Mouse (Mus musculus): ENCODE measurements around the gene Plch2. TPM values are rescaled to one million over a fixed set of nuclear protein-coding genes. Genes with fewer than 3 reads are reported as not detected.

Plch2 gene
- polyA plus RNA-seq, 1 experiment from 2014 or later: 1.8 TPM

DNA sequence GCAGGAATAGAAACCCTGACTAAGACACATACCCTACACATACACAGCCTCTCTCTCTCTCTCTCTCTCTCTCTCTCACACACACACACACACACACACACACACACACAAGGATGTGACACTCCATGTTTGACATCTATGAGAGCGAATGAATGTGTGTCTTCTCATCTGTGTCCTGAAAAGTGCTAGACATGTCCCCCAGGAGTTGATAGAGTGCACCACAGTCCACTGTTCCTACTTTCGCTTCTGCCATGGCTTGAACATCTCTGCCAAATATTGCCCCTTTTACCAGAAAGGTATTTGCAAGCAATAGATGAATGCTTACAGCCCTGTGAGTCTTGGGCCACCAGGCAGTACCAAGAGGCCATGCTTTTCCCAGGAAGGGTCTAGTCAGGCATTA, 116.4 kb downstream of the Plch2 start:
- 94% methylated on average over 2 of the region's 2 CpGs for WGBS
- Histone ChIP-seq H3K36me3 (no peaks in the 10 kb centered on the region), H3K27me3 (ENCODE audit: low read depth, poor library complexity, severe bottlenecking) (no peaks in the 10 kb centered on the region), H3K27ac (no peak overlapping the region), H3K9me3 (replicated peaks) (no peaks in the 10 kb centered on the region), H3K4me3 (no peak overlapping the region), H3K4me1 (peaks cover 2% of the 10 kb centered on the region; the same call in 1 of the 2 replicates)
- no peak for DNase-seq (ENCODE audit: low spot score)

DNA sequence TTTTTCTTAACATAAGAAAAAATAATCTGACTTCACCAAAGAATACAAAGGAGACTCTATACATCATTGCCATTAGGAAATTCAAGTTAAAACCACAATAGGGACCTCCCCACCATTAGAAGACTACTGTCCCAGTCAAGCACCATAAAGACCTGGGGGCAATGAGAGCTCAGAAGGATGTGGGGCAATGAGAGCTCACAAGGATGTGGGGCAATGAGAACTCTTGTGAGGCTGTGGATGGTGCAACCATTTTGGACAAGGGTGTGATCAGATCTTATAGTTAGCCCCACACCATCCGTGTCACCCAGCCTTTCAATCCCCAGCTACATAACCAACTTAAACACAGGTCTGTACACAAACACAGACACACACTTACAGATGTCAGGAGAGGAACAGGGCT, 118.8 kb downstream of the Plch2 start:
- Histone ChIP-seq H3K4me1 (no peaks in the 10 kb centered on the region), H3K36me3 (no peaks in the 10 kb centered on the region), H3K27me3 (ENCODE audit: low read depth, poor library complexity, severe bottlenecking) (no peaks in the 10 kb centered on the region), H3K27ac (no peak overlapping the region), H3K4me3 (no peak overlapping the region), H3K9me3 (replicated peaks) (no peaks in the 10 kb centered on the region)
- DNase-seq (ENCODE audit: low spot score): no peak
- WGBS: 74% methylated on average over 1 of the region's 1 CpGs

DNA sequence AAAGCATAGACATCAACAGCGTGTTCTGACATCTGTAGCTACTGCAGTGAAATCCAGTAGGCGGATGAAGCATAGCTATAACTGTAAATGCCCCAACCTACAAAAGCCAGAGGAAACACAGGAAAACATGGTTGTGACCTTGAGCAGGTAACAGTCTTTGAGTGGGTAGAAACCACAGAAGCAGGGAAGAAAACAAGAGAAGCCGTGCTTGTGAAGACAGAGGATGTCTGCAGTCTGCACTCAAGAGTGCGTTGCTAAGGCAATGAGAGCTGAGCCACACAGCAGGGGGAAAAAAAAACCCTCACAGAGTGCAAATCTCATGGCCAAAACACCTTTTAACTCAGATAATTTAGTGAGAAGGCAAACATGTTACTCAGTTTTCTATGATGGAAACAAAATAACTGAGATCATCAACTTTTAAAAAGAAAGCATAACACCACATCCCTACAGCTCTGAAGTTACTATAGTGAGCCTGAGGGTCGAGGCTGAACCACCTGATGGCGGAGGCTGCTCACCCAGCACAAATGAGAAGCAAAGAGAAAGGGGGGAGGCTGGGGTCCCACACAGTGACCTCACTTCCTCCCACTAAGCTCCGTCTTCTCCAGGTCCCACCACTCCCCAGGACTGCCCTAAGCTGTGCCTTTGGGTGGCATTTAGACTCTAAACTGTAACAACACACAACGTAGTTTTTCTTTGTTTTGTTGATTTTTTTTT, 119.9 kb downstream of the Plch2 start:
- Histone ChIP-seq H3K9me3 (replicated peaks) (no peaks in the 10 kb centered on the region), H3K4me1 (no peaks in the 10 kb centered on the region), H3K27ac (no peak overlapping the region), H3K4me3 (no peak overlapping the region), H3K36me3 (no peaks in the 10 kb centered on the region), H3K27me3 (ENCODE audit: low read depth, poor library complexity, severe bottlenecking) (no peaks in the 10 kb centered on the region)
- WGBS: 74% methylated on average over 8 of the region's 8 CpGs
- DNase-seq (ENCODE audit: low spot score): no peak

DNA sequence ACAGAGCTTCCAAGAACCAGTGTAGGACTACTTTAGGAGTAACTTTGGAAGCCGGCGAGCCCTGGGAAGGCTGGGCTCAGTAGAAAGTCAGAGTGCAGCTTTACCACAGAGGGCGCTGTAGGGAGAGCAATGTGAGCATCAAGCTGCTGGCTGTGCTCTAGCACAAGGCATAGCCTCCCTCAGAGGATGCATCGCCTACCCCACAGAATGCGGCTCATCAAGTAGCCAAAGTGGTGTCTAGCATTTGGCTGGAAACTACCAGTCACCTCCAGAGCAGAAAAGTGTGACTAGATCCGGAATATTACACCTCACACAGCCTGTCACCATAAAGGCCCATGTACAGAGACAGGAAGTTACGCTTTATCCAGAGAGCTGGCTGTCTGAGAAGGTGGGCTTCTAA, 120.8 kb downstream of the Plch2 start:
- no peaks in the 10 kb centered on the region for H3K36me3 ChIP-seq
- H3K27me3 ChIP-seq (ENCODE audit: low read depth, poor library complexity, severe bottlenecking): no peaks in the 10 kb centered on the region
- H3K9me3 ChIP-seq (replicated peaks): no peaks in the 10 kb centered on the region
- H3K4me3 ChIP-seq: no peak overlapping the region
- H3K27ac ChIP-seq: no peak overlapping the region
- H3K4me1 ChIP-seq: no peaks in the 10 kb centered on the region
- 82% methylated on average over 7 of the region's 7 CpGs for whole genome bisulfite sequencing
- DNase-seq (ENCODE audit: low spot score): no peak

DNA sequence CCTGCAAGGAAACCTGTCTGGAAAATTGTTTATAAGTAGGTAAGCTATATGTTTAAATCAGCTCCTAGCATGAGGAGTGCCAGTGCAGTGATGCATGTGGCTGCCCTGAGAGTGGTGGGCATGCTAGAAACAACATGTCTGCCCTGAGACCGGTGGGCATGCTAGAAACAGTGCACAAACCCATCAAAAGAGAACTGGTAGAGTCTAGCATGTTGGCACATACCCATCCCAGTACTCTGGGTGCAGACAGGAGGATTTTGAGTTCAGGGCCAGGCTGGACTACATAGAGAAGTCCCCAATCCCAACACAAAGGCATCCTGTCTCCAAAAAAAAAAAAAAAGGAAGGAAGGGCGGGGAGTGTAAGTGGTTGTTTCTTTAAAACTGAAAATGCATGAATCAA, 121.8 kb downstream of the Plch2 start:
- 95% methylated on average over 2 of the region's 2 CpGs for WGBS
- no peak overlapping the region for H3K27ac ChIP-seq
- no peak overlapping the region for H3K4me3 ChIP-seq
- no peaks in the 10 kb centered on the region for H3K4me1 ChIP-seq
- H3K27me3 ChIP-seq (ENCODE audit: low read depth, poor library complexity, severe bottlenecking): no peaks in the 10 kb centered on the region
- no peak for DNase-seq (ENCODE audit: low spot score)
- H3K36me3 ChIP-seq: no peaks in the 10 kb centered on the region
- H3K9me3 ChIP-seq (replicated peaks): no peaks in the 10 kb centered on the region

DNA sequence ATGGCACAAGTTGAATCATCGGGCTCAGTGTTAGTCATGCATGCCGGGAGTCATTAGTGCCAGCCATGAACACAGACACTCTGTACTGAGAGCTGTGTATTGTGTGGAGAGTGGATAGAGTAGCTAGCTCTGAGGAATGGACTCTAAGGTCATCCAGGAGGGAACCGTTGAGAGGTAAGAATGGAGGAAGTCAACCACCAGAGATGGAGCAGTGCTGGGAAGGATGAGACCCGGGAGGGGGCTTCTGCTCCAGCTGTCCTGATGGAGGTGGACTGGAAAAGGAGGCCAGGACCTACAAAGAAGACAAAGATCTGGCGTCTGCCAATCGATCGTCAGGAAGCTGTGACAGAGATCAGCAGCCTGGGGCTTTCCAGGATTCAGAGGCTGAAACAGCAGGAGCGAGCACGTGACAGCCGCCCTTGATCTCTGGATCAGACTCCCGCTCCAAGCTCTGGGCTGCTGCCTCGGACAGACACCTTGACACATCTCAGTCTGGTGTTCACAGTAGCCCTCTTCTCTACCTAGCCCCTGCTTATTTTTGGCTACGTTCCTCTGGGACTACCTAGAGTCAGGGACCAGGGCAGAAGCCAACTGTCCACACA, 123.2 kb downstream of the Plch2 start:
- DNase-seq (ENCODE audit: low spot score): no peak
- 68% methylated on average over 13 of the region's 13 CpGs for WGBS
- Histone ChIP-seq H3K9me3 (replicated peaks) (no peaks in the 10 kb centered on the region), H3K27ac (no peak overlapping the region), H3K36me3 (no peaks in the 10 kb centered on the region), H3K27me3 (ENCODE audit: low read depth, poor library complexity, severe bottlenecking) (no peaks in the 10 kb centered on the region), H3K4me1 (peaks cover 7% of the 10 kb centered on the region), H3K4me3 (no peak overlapping the region)

Other genes with a start within 250 kb of the Plch2 start
- gene Ttc34, start 219.3 kb downstream of the Plch2 start, polyA plus RNA-seq (2016; fragmentation: Nextera tagmentation; extraction: Ambion mirVana): 0.41 and 0.46 TPM in 2 replicates
- 0.15 TPM in 1 of 2 replicates, not detected in the other for gene Mmel1, start 187.2 kb downstream of the Plch2 start, polyA plus RNA-seq (2016; fragmentation: Nextera tagmentation; extraction: Ambion mirVana)
- gene Fam213b, start 157.6 kb downstream of the Plch2 start, polyA plus RNA-seq (2016; fragmentation: Nextera tagmentation; extraction: Ambion mirVana): 34.9 and 42.7 TPM in 2 replicates
- 0.55 and 2.4 TPM in 2 replicates for gene Tnfrsf14, start 128.2 kb downstream of the Plch2 start, polyA plus RNA-seq (2016; fragmentation: Nextera tagmentation; extraction: Ambion mirVana)
- gene Hes5, start 95.9 kb downstream of the Plch2 start, polyA plus RNA-seq (2016; fragmentation: Nextera tagmentation; extraction: Ambion mirVana): 0.33 and 1.1 TPM in 2 replicates
- 45.8 and 56.5 TPM in 2 replicates for gene Pank4, start 92.7 kb downstream of the Plch2 start, polyA plus RNA-seq (2016; fragmentation: Nextera tagmentation; extraction: Ambion mirVana)
- 23.8 and 26.0 TPM in 2 replicates for gene Pex10, start 10.2 kb upstream of the Plch2 start, polyA plus RNA-seq (2016; fragmentation: Nextera tagmentation; extraction: Ambion mirVana)
- 133 and 142 TPM in 2 replicates for gene Rer1, start 29.6 kb upstream of the Plch2 start, polyA plus RNA-seq (2016; fragmentation: Nextera tagmentation; extraction: Ambion mirVana)
- gene Morn1, start 29.8 kb upstream of the Plch2 start, polyA plus RNA-seq (2016; fragmentation: Nextera tagmentation; extraction: Ambion mirVana): 3.5 and 6.5 TPM in 2 replicates
- gene Ski, start 165.8 kb upstream of the Plch2 start, polyA plus RNA-seq (2016; fragmentation: Nextera tagmentation; extraction: Ambion mirVana): 9.6 and 10.6 TPM in 2 replicates
- gene Faap20, start 193.0 kb upstream of the Plch2 start, polyA plus RNA-seq (2016; fragmentation: Nextera tagmentation; extraction: Ambion mirVana): 104 and 107 TPM in 2 replicates

All from limb, embryonic 10.5 days (tissue).